Mouse (Mus musculus) liver, adult 2 months (tissue): ENCODE measurements around the gene Uaca. TPM values are rescaled to one million over a fixed set of nuclear protein-coding genes. Genes with fewer than 3 reads are reported as not detected.
A peak's percentile ranks its signal among the peaks of the same experiment; 100 is the strongest.

ENCODE experiments used
- DNase-seq: peaks from one replicate; pipeline ENCODE4 v3.0.0-alpha.2; 2011; ENCODE audit warnings: low read depth, low spot score; ENCODE audit errors: extremely low read depth
- H3K27ac ChIP-seq: fragments of 200-500 bp; replicated peaks from 2 replicates; pipeline ENCODE4 v1.5.1; 2012; ENCODE audit warnings: low read depth, mild to moderate bottlenecking, control low read depth, inconsistent platforms, low read length; ENCODE audit not compliant: insufficient read depth
- H3K27me3 ChIP-seq: fragments of 200-500 bp; 2 replicates; pipeline ENCODE4 v1.6.1; 2012; ENCODE audit warnings: mild to moderate bottlenecking, moderate library complexity, low read length, inconsistent platforms; ENCODE audit not compliant: control insufficient read depth, insufficient read depth
- H3K36me3 ChIP-seq: fragments of 200-500 bp; 2 replicates; pipeline ENCODE4 v1.6.1; 2012; ENCODE audit warnings: low read length, inconsistent platforms; ENCODE audit not compliant: control insufficient read depth, insufficient read depth
- H3K4me1 ChIP-seq: fragments of 200-500 bp; 2 replicates; pipeline ENCODE4 v1.6.1; 2011; ENCODE audit warnings: low read length; ENCODE audit not compliant: control insufficient read depth, insufficient read depth
- H3K4me3 ChIP-seq: fragments of 200-500 bp; 2 replicates; pipeline ENCODE4 v1.5.1; 2011; ENCODE audit warnings: low read depth, mild to moderate bottlenecking, control low read depth, low read length, moderate library complexity; ENCODE audit not compliant: insufficient read depth
- H3K79me2 ChIP-seq: fragments of 200-500 bp; 2 replicates; pipeline ENCODE4 v1.6.1; 2012; ENCODE audit warnings: inconsistent platforms, mild to moderate bottlenecking, low read length, moderate library complexity; ENCODE audit not compliant: control insufficient read depth, insufficient read depth
- H3K9ac ChIP-seq: fragments of 200-500 bp; 2 replicates; pipeline ENCODE4 v1.6.1; 2012; ENCODE audit warnings: low read depth, mild to moderate bottlenecking, control low read depth, inconsistent platforms, low read length
- CTCF ChIP-seq: fragments of 200-500 bp; IDR thresholded peaks from 2 replicates; pipeline ENCODE4 v1.5.1; 2011; ENCODE audit warnings: low read depth, low read length, control low read depth
- POLR2A ChIP-seq: fragments of 200-500 bp; IDR thresholded peaks from 2 replicates; pipeline ENCODE4 v1.6.1; 2011; ENCODE audit warnings: low read length, control low read depth; ENCODE audit not compliant: insufficient read depth; ENCODE audit errors: extremely low read depth
- WGBS: fragments of 180-500 bp; shearing (Covaris S2); methylation state at CpG from one replicate; pipeline ENCODE4 v1.1.7; 2018; 5-methylcytosine and 5-hydroxymethylcytosine counted together
- polyA plus RNA-seq: library from polyadenylated mRNA; depleted of rRNA; stranded (reverse); fragments of >200 nt; gene quantifications from 2 replicates; pipeline ENCODE4 v1.2.3, GENCODE M21; 2012; rRNA removed
- total RNA-seq: library from RNA; depleted of rRNA; stranded (reverse); fragments of >200 nt; gene quantifications from 2 replicates; pipeline ENCODE4 v1.2.3, GENCODE M21; 2014; rRNA removed

Gene Uaca
- total and polyA plus RNA-seq, 2 experiments: 1.7 to 3.5 TPM

GRCm38 (mm10) chr9:60929290-60929983 lies 135.1 kb downstream of the Uaca start:
- Histone ChIP-seq H3K36me3 (no peaks in the 10 kb centered on the region), H3K4me3 (no peak overlapping the region), H3K27ac (no peak overlapping the region), H3K79me2 (no peaks in the 10 kb centered on the region), H3K9ac (no peak overlapping the region), H3K4me1 (peaks cover 8% of the 10 kb centered on the region), H3K27me3 (no peaks in the 10 kb centered on the region)
- DNase-seq: peak; percentile 40
- no peak for TF ChIP-seq CTCF
- TF ChIP-seq POLR2A: no peak
- 62% methylated on average over 4 of the region's 4 CpGs for WGBS

Other genes with a start within 250 kb of the Uaca start
- 0.28 and 0.40 TPM in 2 replicates for gene Lrrc49, start 106.4 kb upstream of the Uaca start, total RNA-seq
- gene Lrrc49, start 106.4 kb upstream of the Uaca start, polyA plus RNA-seq: 0.11 and 0.17 TPM in 2 replicates
- gene Larp6, start 81.6 kb upstream of the Uaca start, total RNA-seq: not detected in 2 replicates
- 0.04 TPM in 1 of 2 replicates, not detected in the other for gene Larp6, start 81.6 kb upstream of the Uaca start, polyA plus RNA-seq